Mouse (Mus musculus) 3134 (cell line): ENCODE results near the gene Amz1.

Source experiments
- DNase-seq: peaks from one replicate; pipeline ENCODE4 v3.0.0-alpha.2; 2011; ENCODE audit warnings: low spot score; ENCODE audit not compliant: insufficient read length; ENCODE audit errors: extremely low read depth

The Amz1 gene

GRCm38 (mm10) chr5:140764921-140765613 lies 41.1 kb downstream of the Amz1 start:
- DNase-seq, result no peak

GRCm38 (mm10) chr5:140766566-140766965 lies 42.6 kb downstream of the Amz1 start:
- DNase-seq, result no peak

- peak; percentile 85 for DNase-seq
These were observed 43.8 kb downstream of the Amz1 start for GRCm38 (mm10) chr5:140767704-140768141.

GRCm38 (mm10) chr5:140768333-140768732 lies 44.4 kb downstream of the Amz1 start:
- peak; percentile 66 for DNase-seq

- DNase-seq, result no peak
These were observed 47.7 kb downstream of the Amz1 start for GRCm38 (mm10) chr5:140771612-140772011.

- DNase-seq, result no peak
These were observed 48.2 kb downstream of the Amz1 start for GRCm38 (mm10) chr5:140772158-140772557.

- DNase-seq, result no peak
These were observed 51.2 kb downstream of the Amz1 start for GRCm38 (mm10) chr5:140775111-140775510.

GRCm38 (mm10) chr5:140776968-140777367 lies 53.0 kb downstream of the Amz1 start:
- no peak for DNase-seq

- DNase-seq, result no peak
These were observed 57.2 kb downstream of the Amz1 start for GRCm38 (mm10) chr5:140781122-140781521.

GRCm38 (mm10) chr5:140781886-140782572 lies 58.1 kb downstream of the Amz1 start:
- no peak for DNase-seq

GRCm38 (mm10) chr5:140783577-140783976 lies 59.6 kb downstream of the Amz1 start:
- no peak for DNase-seq

GRCm38 (mm10) chr5:140784288-140784687 lies 60.4 kb downstream of the Amz1 start:
- no peak for DNase-seq

- DNase-seq, result no peak
These were observed 61.4 kb downstream of the Amz1 start for GRCm38 (mm10) chr5:140785240-140785872.

GRCm38 (mm10) chr5:140789561-140789960 lies 65.6 kb downstream of the Amz1 start:
- no peak for DNase-seq

- DNase-seq, result no peak
These were observed 66.5 kb downstream of the Amz1 start for GRCm38 (mm10) chr5:140790392-140790791.

- peak; percentile 78 for DNase-seq
These were observed 67.3 kb downstream of the Amz1 start for GRCm38 (mm10) chr5:140790937-140791877.

- DNase-seq, result no peak
These were observed 68.3 kb downstream of the Amz1 start for GRCm38 (mm10) chr5:140792233-140792632.

GRCm38 (mm10) chr5:140794753-140795152 lies 70.8 kb downstream of the Amz1 start:
- DNase-seq, result no peak

- DNase-seq, result no peak
These were observed 71.2 kb downstream of the Amz1 start for GRCm38 (mm10) chr5:140795176-140795575.

- DNase-seq, result no peak
These were observed 72.1 kb downstream of the Amz1 start for GRCm38 (mm10) chr5:140796051-140796450.

- no peak for DNase-seq
These were observed 74.2 kb downstream of the Amz1 start for GRCm38 (mm10) chr5:140798158-140798557.
